Mouse (Mus musculus) common myeloid progenitor, adult 5-6 weeks (primary cell): ENCODE measurements around the gene Gm21083. TPM values are rescaled to one million over a fixed set of nuclear protein-coding genes. Genes with fewer than 3 reads are reported as not detected.
"Not testable (repeated sequence)": the region's sequence is repeated elsewhere in the genome, so short reads cannot be mapped to it uniquely, and the experiment has no call there.

Experiments
- ATAC-seq: replicated peaks from 2 replicates; pipeline ENCODE4 v1.8.0; 2016; ENCODE audit warnings: low read depth, mild to moderate bottlenecking, moderate TSS enrichment, inconsistent platforms; ENCODE audit not compliant: poor library complexity, severe bottlenecking
- total RNA-seq: library from RNA; stranded (forward); fragments of 200-1000, 187-1606 nt; gene quantifications from 2 replicates; pipeline ENCODE4 v1.2.3, GENCODE M21; 2017

The Gm21083 gene
- total RNA-seq, result not detected in 2 replicates

- ATAC-seq, result not testable (repeated sequence)
Measured at GRCm38 (mm10) chr5:15577033-15577432, at the start of gene Gm21083. Gm21083 (plus strand) TSS chr5:15577333.

GRCm38 (mm10) chr5:15529122-15529521 is 48.0 kb upstream of the Gm21083 start, which contains the start of gene Gm21190:
Gm21190 (minus strand) TSS chr5:15529222.
- not testable (repeated sequence) for ATAC-seq

GRCm38 (mm10) chr5:15548642-15549041 is 28.5 kb upstream of the Gm21083 start:
- not testable (repeated sequence) for ATAC-seq

DNA sequence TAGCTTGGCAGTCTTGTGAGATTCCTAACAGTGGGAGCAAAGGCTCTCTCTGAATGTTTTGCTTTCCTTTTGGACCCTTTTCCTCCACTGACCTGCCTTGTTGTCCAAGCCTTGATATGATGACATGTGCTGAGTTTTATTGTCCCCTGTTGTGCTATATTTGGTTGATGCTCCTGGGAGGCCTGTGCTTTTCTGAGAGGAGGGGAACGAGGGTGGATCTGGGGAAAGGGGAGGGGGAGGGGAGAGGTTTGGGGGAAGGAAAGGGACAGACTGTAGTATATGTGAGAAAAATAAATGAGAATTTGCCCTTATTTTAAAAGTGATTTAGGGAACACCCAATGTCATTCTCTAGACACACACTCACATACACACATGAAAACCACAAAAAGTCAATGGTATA is 28.0 kb upstream of the Gm21083 start:
- not testable (repeated sequence) for ATAC-seq

GRCm38 (mm10) chr5:15549606-15550005 is 27.5 kb upstream of the Gm21083 start:
- not testable (repeated sequence) for ATAC-seq

DNA sequence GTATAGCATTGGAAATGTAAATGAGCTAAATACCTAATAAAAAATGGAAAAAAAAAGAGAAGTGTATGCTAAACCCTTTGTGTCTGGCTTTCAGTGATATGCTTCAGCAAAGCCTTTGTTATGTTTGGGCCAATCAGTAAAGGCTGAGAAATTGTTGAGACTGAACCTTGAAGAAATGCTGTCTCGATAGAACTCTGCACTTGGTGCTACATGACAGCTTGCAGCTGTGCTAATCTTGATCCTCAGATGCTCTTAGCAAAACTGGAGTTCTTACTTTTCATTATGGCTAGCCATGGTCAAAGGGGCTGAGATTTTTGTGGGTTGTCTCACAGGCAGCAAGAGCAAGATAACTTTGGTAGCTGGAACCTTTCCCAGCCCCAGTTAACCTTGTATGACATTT is 18.5 kb upstream of the Gm21083 start:
- ATAC-seq, result not testable (repeated sequence)

DNA sequence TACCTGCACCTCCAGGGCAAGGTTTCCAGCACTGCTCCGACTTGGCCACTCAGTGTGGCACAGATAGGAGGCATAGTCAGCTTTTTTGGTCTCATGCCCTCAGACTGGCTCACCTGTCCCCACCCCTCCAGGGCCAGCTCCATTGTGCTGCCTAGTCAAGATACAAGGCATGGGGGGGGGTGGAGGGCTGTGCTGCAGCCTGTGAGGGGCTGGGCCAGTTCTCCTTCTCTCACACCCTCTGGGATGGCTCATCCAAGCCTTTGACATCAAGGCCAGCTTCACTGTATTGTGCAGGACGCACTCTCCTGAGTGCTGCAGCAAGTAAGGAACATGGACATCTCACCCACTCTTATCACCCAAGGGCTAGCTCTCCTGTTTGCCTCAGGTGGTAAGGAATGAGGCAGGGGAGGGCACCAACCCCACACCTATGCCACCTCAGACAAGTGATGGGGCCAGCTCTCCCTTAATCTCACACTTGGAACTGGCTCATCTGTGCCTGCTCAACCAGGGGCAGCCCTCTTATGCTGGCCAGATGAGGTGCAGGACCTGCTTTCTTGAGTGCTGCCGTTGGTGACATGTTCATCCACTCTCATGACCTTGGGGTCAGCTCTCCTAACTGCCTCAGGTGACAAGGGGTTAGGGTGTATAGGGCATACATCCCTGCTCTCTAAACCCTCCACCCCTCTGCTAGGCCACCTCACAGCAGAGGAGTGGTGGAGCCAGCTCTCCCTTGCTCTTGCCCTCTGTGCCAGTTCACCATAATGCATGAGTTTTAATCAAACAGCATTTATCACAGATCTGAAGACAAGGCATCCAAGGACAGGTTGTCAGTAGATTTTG is 15.5 kb upstream of the Gm21083 start:
- not testable (repeated sequence) for ATAC-seq

DNA sequence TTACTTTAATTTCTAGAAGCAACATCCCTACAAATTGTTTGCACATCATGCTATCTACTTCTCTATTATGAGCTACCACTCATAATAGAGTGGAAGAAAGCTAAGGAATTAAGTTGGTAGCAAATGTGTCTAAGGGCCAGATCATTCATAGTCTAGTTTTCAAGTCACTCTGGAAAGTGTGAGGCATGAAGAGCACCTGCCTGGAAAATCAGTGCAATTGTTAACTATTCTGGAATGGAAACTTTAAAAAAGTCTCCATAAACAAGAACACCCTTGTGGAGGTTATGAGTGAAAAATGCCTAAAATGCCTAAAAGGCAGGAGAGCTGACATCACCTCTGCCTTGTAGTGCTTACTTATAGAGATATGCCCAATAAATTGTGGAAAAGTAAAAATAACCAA is 3.4 kb upstream of the Gm21083 start:
- ATAC-seq, result not testable (repeated sequence)

DNA sequence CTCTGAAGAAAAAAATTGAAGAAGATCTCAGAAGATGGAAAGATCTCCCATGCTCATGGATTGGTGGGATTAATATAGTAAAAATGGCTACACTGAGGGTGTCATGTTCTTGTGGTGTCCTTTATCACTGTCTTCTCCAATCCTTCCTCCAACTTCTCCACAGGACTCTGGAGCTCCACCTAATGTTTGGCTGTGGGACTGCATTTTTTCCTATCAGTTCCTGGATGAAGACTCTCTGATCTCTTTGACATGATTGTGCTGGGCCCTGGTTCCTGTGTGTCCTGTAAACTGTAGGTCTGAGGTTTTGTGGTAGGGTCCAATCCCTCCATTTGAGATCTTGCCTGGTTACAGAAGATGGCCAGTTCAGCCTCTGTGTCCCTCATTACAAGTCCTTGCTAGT is 9.2 kb downstream of the Gm21083 start:
- not testable (repeated sequence) for ATAC-seq

DNA sequence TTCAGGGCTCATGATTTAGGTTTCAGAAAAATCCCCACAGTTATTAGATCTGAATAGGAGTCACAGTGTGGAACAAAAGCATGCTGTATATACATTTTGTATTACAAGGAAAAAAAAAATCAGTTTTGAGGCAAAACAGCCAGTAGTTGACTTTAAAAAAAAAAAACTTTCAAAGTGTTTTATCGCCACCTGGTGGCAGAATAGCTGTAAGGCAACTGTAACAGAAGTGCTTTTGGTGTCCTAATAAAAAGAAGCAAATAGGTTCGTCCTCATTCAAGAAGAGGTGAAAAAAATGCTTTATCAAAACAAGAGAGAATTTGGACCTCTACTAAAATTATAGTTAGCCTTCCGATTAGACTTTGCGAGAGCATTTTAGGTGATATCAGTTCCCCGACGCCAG is 11.2 kb downstream of the Gm21083 start:
- ATAC-seq, result not testable (repeated sequence)

- ATAC-seq, result not testable (repeated sequence)
Measured at GRCm38 (mm10) chr5:15590635-15591034, 13.5 kb downstream of the Gm21083 start.

GRCm38 (mm10) chr5:15591577-15591976 is 14.4 kb downstream of the Gm21083 start:
- not testable (repeated sequence) for ATAC-seq

DNA sequence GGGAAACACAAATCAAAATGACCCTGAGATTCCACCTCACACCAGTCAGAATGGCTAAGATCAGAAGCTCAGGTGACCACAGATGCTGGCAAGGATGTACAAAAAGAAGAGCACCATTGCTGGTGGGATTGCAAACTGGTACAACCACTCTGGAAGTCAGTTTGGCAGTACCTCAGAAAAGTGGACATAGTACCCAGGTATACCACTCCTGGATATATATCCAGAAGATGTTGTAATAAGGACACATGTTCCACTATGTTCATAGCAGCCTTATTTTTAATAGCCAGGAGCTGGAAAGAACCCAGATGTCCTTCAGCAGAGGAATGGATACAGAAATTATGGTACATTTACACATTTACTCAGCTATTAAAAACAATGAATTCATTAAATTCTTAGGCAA is 21.7 kb downstream of the Gm21083 start:
- not testable (repeated sequence) for ATAC-seq

DNA sequence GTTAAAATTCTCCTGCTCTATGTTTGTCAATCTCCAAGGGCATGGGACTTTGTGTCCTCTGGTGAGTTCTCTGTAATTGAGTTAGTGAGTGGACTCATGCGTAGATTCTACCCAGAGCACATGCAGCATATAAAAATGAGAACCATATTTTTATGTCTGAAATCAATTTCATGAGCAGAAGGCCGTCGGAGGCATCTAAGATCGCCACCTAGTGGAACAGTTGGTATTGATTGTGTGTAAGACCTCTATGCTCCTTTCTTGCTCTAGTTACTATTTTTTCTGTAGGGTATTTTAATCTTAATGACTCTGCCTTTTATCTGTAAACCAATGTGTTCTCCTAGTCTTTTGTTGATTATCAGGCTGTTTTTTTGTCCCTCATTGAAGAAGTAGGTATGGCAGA is 23.2 kb downstream of the Gm21083 start:
- ATAC-seq, result not testable (repeated sequence)

DNA sequence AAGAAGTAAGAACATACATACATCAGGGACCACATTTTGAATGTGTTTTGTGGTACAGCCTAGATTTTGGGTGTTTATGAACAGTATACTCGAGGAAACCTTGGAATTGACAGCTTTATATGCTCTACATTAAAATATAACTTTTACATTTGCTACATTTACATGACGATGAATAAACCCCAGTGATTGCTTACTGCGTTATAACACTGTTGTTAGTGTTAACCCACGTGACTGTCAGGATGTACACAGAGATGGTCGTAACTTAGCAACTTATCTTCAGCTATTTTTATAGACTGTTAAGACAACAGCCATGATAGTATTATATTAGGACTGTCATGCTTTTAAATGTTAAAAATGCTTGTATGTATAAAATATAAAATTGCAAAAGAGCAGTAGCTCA is 24.3 kb downstream of the Gm21083 start:
- not testable (repeated sequence) for ATAC-seq

- not testable (repeated sequence) for ATAC-seq
Measured at GRCm38 (mm10) chr5:15601960-15602359, 24.8 kb downstream of the Gm21083 start.

GRCm38 (mm10) chr5:15602424-15602947 is 25.4 kb downstream of the Gm21083 start:
- ATAC-seq, result not testable (repeated sequence)

DNA sequence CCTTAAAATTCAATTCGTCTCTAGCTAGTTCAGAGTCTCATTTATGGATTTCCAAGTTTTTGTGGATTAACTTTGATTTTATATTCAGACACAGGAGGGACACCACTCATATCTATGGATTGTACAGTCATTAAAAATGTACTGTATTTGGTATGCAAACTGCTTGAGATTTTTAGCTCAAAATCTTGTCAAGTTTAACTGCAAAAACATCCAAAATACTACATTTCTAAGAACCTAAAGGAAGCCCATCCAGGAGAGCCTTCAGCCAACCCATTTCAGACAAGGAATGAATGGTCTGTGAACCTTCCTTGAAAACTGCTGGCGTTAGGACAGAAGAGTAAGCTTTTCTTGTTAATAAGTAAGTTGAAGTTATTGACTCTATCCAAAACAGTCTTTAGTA is 25.9 kb downstream of the Gm21083 start:
- not testable (repeated sequence) for ATAC-seq

GRCm38 (mm10) chr5:15603585-15603984 is 26.5 kb downstream of the Gm21083 start:
- ATAC-seq, result not testable (repeated sequence)

GRCm38 (mm10) chr5:15606677-15607076 is 29.5 kb downstream of the Gm21083 start:
- not testable (repeated sequence) for ATAC-seq

GRCm38 (mm10) chr5:15610695-15611094 is 33.6 kb downstream of the Gm21083 start:
- not testable (repeated sequence) for ATAC-seq
